Mouse (Mus musculus) B cell, adult 2 months (primary cell): ENCODE results near the gene Defb19.
A peak's percentile ranks its signal among the peaks of the same experiment; 100 is the strongest.

Source experiments
- DNase-seq, 2 experiments: peaks; one replicate each; pipeline ENCODE4 v3.0.0; 2022

Defb19 gene

GRCm38 (mm10) chr2:152580612-152581011 lies 500 bp upstream of the Defb19 start:
- no peak for DNase-seq

DNA sequence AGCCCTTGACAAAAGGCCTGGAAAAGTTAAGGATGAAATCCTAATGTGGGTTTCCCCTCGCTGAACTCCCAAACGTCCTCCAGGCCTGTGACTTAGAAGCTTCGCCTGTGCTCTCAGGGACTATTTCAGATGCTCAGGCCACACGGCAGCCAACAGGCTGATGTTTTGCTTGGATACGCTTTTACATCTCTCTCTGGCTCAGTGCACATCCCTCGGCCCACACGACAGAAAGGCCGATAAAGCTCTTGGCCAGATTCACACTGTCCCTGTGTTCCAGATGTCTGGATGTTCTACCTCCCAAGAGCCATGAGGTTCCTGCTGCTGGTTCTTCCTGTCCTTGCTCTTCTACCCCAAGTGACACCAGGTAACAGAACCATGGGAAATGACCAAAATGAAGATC lies 6.6 kb downstream of the Defb19 start:
- no peak for DNase-seq

DNA sequence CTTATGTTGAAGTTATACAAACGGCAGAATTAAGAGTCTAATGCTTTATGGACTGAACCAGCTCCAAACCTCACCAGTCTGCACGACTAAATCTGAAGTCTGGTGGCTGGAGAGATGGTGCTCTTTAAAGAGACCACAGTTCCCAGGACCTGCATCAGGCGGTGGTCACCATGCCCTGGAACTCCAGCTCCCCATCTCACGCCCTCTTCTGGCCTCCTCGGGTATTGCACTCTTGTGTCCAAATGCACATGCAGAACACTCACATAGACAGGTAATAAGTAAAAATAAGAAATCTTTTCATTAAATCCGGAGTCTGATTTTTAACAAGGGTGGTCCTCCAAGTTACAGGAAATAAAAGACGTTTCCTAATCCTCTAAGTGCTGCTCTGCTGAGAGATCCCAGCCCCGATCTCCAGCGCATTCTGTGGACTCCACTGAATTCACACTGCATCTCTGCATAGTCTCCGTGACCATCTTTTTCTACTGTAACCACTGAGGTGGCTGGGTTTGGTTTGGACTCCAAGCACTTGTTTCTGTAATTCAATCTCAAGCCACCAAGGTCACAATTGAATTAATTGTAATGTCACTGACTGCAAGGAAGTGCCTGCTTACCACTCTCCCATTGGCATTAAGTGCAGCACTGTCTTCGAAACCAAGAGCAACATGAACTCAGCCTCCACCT lies 7.9 kb downstream of the Defb19 start, which contains the start of gene Defb21:
Gene Defb21, plus strand, starts transcription at position 631 of the 681 bp plus-strand sequence.
- DNase-seq, result peak; percentile 12 to 19

- DNase-seq, result no peak
These were observed 9.8 kb downstream of the Defb19 start for GRCm38 (mm10) chr2:152570313-152570712.

- DNase-seq, result no peak
These were observed 10.2 kb downstream of the Defb19 start for GRCm38 (mm10) chr2:152569881-152570280.

- no peak for DNase-seq
These were observed 11.1 kb downstream of the Defb19 start, which contains the start of gene Gm17416 for GRCm38 (mm10) chr2:152569038-152569437. Gm17416 (plus strand) TSS chr2:152569338.

DNA sequence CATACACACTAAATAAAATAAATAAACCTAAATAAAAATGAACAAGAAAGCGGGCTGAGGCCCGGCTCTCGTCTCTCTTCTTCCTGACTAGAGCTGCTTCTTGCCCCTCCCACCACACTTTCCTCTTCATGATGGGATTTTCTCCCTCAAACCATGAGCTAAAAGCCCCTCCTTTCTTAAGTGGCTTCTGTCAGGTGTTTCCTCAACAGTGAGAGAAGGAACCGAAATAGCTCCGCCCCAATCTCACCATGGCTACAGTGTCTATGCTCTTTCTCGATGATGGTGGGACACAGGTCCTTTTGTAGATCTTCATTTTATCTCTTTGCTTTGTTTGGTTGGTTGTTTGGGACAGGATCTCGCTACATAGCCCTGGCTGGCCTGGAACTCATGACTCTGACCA lies 23.5 kb downstream of the Defb19 start:
- no peak for DNase-seq

DNA sequence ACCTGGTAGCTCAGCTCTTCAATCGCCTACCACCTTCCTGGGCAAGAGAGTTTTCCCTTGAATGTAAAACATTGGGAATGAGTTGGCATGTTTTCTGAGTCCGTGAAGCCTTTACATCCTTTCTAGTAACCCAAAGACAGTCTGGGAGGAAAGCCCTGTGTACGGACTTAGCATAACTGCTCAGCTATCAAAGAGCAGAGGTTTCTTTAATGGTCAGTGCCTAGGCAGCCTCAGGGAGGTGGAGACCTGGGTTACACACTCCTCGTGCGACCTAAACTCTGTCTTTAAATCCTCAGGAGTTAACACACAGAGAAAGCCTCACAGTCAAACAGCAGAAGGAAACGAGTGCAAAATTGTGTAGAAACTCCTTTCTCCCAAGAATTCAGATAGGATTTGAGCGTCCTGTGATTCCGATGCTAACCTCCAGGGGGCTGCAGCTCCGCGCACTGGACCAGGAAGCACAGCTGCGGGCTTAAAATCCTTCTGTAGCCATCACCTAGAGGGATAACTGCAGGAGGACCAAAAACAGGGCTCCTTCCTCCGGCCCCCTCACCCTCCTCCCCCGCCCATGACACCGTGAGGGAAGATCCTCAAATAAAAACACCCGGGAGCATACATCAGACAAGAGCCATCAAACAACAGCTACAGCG lies 26.2 kb downstream of the Defb19 start:
- DNase-seq, result peak; percentile 14 to 19

- DNase-seq, result no peak
These were observed 32.0 kb downstream of the Defb19 start for GRCm38 (mm10) chr2:152548124-152548523.

DNA sequence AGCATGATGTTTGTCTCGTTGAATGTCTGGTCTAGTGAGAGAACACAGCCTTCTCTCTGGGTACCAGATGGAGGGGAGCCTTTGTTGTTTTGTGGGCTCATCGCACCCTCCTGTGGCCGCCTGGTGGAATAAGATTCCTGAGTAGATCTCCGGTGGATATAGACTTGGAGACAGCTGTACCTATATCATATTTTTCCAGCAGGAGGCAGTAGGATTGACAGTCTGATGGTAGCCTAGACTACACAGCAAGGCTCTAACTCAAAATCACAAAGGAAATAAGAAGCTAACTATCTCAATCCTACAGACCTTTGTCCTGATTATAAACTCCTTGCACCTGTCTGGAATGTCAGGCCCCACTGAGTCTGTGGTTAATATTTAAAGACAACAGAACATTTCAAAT lies 35.4 kb downstream of the Defb19 start:
- no peak for DNase-seq

DNA sequence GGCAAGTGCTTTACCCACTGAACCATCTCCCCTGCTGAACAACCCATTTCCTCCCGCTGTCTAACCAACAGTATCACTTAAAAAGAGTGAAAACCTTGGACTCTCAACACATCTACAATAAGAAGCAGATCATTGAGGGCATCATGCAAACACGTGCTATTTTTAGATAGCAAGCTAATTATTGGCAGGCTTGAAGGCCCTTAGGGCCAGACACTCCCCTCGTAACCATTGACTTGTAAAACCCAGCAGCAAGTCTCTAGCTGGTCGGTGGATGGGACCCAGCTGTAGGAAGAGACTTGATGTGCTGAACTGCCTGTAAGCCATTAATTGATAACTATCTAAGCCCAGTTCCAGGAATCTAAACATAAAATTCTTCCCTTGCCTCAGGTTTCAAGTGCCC lies 36.6 kb downstream of the Defb19 start:
- no peak for DNase-seq

DNA sequence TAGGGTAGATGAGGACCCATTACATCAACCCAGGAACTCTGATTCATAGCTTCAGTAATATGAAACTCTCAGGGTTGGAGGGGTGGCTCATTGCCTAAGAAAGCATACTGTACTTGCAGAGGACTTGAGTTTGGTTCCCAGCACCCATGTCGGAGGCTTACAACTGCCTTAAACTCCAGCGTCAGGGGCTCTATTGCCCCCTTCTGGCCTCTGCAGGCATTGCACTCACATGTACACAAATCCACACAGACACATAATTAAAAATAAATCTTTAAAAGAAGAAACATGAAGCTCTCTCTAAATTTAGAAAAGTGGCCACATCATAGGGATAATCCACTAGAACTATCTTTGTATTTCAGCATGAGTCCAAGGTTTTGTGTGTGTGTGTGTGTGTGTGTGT lies 37.2 kb downstream of the Defb19 start:
- DNase-seq, result no peak

DNA sequence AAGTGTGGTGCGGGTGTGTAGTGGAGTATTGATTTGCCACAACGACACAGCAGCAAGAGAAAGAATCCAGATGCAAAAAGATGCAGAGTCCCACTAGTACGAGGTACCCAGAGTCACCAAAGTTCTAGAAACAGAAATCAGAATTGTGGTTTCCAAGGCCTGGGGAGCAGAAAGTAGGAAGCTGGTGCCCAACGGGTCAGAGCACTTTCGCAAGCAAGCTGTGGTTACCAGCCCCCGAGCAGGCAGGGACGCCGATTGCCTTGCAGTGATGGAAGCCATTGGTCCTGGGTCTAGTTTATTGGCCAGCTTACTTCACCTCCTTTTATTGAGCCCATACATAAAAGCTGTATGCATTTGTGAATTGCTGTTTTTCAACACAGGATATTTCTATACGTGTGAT lies 38.1 kb downstream of the Defb19 start:
- DNase-seq, result no peak

DNA sequence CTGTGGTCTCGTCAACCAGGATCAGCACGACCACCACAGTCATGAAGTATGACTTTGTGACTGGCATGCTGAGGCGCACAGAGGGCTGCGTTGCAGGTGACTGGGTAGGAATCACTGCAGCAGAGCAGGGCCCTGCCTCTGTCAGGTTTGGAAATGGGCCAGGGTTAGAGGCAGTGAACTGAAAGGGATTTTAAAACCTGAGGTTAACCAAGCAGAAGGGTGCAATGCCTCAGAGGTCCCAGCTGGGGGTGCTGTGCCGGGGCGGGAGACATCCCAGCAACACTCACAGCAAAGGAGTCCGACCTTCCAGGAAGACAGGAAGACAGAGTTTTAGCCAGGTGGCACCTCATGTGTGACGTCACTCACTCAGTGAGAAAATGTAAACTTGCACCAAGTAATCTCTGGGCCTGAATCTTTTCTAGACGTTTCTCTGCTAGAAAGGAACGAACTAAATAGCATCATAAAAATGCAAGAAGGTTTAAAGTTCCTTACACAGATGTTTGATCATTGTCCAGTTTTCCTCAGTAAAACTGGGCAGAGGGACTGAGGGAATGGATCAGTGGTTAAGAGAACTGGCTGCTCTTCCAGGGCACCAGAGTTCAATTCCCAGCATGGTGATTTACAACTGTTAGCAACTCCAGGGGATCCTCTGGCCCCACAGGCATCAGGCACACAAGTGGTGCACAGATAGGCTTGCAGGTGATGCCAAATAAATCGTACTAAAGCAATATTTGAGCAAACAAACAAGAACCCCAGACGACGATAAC lies 40.0 kb downstream of the Defb19 start, which contains the start of gene Defb29:
Gene Defb29, minus strand, starts transcription at position 155 of the 767 bp plus-strand sequence.
- no peak for DNase-seq
